ENCODE assay signal across 13 mouse cellular contexts in the genomic region with DNA sequence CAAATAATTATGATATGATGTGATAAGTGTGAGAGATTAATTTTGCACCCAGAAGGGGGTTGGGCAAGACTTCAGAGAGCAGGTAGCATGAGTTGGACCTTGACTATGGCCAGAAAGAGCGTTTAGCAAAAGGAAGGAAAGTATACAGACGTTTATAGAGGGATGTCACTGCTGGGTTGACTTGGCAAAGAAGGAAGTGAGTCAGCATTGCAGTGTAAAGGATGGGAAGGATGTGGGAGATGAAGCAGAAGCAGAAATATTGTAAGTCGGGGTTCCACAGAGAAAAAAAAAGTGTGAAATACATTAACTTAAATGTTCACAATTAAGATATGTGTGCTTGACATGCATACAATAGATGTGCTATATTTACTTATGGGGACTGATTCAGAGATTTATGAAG.
"Had no signal": no experiment of that assay in that cellular context is flagged by ENCODE, and none has a peak within 500 bp of the region (broad histone marks: within the 10 kb centered on the region; RNA-seq: fewer than 3 reads in every experiment).

No protein-coding gene starts in this region.

- DNase-seq: liver, postnatal 0 days; lung, adult 2 months; lung, postnatal 14 days; lung, postnatal 36 days; midbrain, embryonic 14.5 days; right cerebral cortex, postnatal 14 days; right cerebral cortex, postnatal 4 days; spleen, adult 18-20 months; thymus, adult 18-20 months; thymus, postnatal 14 days; thymus, postnatal 36 days had no signal

- ATAC-seq: liver, postnatal 0 days; lung, postnatal 0 days; midbrain, embryonic 16.5 days had no signal
